Mouse (Mus musculus) intestine, postnatal 0 days (tissue): Measurements from ENCODE around the gene Cdkn1b. TPM values are rescaled to one million over a fixed set of nuclear protein-coding genes. Genes with fewer than 3 reads are reported as not detected.
A peak's percentile ranks its signal among the peaks of the same experiment; 100 is the strongest.

ENCODE experiments used
- ATAC-seq: fragments of 200-750 bp; cut with Nextera tagmentation; 2 replicates; pipeline ENCODE4 v1.8.0; 2017; ENCODE audit warnings: mild to moderate bottlenecking, moderate TSS enrichment, moderate library complexity
- H3K27ac ChIP-seq: fragments of 300-500 bp; sonication (generic); 2 replicates; pipeline ENCODE4 v1.5.1; 2014; ENCODE audit warnings: mild to moderate bottlenecking, low read depth, low read length, moderate library complexity
- H3K27me3 ChIP-seq: fragments of 300-500 bp; sonication (generic); replicated peaks from 2 replicates; pipeline ENCODE4 v1.6.1; 2014; ENCODE audit warnings: low read length, mixed read lengths; ENCODE audit not compliant: control insufficient read depth, insufficient read depth
- H3K36me3 ChIP-seq: fragments of 300-500 bp; sonication (generic); 2 replicates; pipeline ENCODE4 v1.6.1; 2014; ENCODE audit warnings: mild to moderate bottlenecking, moderate library complexity; ENCODE audit not compliant: control insufficient read depth, insufficient read depth
- H3K4me1 ChIP-seq: fragments of 300-500 bp; sonication (generic); replicated peaks from 2 replicates; pipeline ENCODE4 v1.6.1; 2014; ENCODE audit warnings: antibody characterized with exemption, low read length, mixed read lengths; ENCODE audit not compliant: control insufficient read depth, insufficient read depth
- H3K4me2 ChIP-seq: fragments of 300-500 bp; sonication (generic); replicated peaks from 2 replicates; pipeline ENCODE4 v1.6.1; 2014; ENCODE audit warnings: low read depth, mild to moderate bottlenecking, moderate library complexity
- H3K4me3 ChIP-seq: fragments of 300-500 bp; sonication (generic); 2 replicates; pipeline ENCODE4 v1.5.1; 2014; ENCODE audit warnings: low read depth, low read length
- H3K9ac ChIP-seq: fragments of 300-500 bp; sonication (generic); 2 replicates; pipeline ENCODE4 v1.6.1; 2014; ENCODE audit warnings: mild to moderate bottlenecking, low read depth, low read length
- H3K9me3 ChIP-seq: fragments of 300-500 bp; sonication (generic); 2 replicates; pipeline ENCODE4 v1.6.1; 2016; ENCODE audit warnings: mixed run types; ENCODE audit not compliant: control insufficient read depth
- CTCF ChIP-seq: sonication (generic); IDR thresholded peaks from 2 replicates; pipeline ENCODE4 v1.5.1; 2016; ENCODE audit warnings: low read depth, mild to moderate bottlenecking, control low read depth, antibody characterized with exemption, moderate library complexity
- WGBS: fragments of 180-500 bp; shearing (Covaris S2); extraction: QIAGEN DNeasy Blood & Tissue Kit; methylation state at CpG from one replicate; pipeline ENCODE4 v1.1.7; 2014; 5-methylcytosine and 5-hydroxymethylcytosine counted together
- polyA plus RNA-seq: library from polyadenylated mRNA; unstranded; fragments of >200 nt; fragmentation: Nextera tagmentation; extraction: Ambion mirVana; gene quantifications from 2 replicates; pipeline ENCODE4 v1.2.1, GENCODE M21; 2015

Cdkn1b gene
- polyA plus RNA-seq, 1 experiment from 2014 or later, result 14.8 TPM

DNA sequence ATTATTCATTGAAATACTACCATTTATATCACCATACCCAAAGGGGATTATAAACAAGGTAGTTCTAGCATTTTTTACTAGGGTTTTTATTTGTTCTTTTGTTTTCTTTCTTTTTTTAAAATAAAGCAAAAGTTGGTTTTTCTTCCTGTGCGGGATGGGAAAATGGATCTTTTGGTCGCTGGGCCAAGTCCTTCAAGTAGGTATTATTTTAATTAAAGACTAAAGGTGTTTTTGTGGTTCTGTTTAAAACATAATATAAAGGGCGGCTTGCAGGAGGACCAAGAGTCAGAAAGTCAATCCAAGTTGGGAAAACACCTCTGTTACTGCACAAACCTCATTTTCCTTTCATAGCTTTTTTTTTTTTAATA lies 6.1 kb downstream of the Cdkn1b start:
- no peak for ATAC-seq
- Histone ChIP-seq H3K9ac (peak overlapping the region; percentile 76), H3K36me3 (0 out of 2 replicates have a peak, but pooled peaks cover 7% of the 10 kb centered on the region), H3K4me3 (peak overlapping the region; percentile 70), H3K27ac (peak overlapping the region; percentile 95; the same call in 1 of the 2 replicates), H3K4me1 (no peaks in the 10 kb centered on the region), H3K9me3 (no peaks in the 10 kb centered on the region), H3K4me2 (peak overlapping the region; percentile 92), H3K27me3 (no peaks in the 10 kb centered on the region)
- no peak for TF ChIP-seq CTCF
- 54% methylated on average over 3 of the region's 3 CpGs for WGBS

DNA sequence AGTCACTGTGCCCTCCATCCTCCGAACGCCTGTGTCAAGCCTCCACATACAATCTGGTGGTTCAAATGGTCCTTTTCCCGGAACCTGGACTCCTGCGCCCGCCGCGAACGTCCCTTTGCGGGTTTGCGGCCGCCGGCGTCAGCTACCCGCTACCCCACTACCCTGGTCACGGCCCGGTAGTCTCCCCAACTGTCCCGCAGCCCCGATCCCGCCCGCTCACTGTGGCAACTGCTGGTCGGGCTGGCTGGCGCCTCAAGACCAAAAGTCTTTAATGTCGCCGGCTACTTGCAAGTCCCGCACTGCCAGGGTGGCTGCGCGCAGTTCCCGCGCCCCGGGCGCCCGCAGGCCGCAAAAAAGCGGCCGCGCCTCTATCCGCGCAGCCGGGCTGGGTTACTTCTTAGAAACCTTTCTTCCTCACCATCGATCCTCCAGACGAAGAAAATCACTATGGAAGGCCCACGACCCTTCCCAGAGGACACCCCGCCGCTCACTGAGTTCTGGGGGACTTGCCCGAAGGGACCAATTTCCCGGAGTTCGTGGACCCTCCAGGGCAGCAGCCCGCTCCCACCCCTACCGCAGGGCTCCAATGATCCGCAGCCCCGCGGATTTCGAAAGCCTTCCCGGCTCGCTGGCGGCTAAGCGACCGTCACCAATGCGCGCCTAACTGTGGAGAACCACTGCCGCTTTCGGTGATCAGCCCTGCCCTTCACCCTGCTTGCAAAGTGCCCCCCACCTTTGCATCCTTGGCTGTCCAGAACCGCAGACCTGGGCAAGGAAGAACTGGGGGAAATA lies 6.8 kb downstream of the Cdkn1b start:
- ATAC-seq, result peak; percentile 20; the same call in 1 of the 2 replicates
- Histone ChIP-seq H3K4me3 (peak overlapping the region; percentile 70), H3K36me3 (0 out of 2 replicates have a peak, but pooled peaks cover 7% of the 10 kb centered on the region), H3K27ac (peak overlapping the region; percentile 95), H3K4me1 (no peaks in the 10 kb centered on the region), H3K9ac (peak overlapping the region; percentile 76), H3K4me2 (peak overlapping the region; percentile 92), H3K9me3 (no peaks in the 10 kb centered on the region), H3K27me3 (no peaks in the 10 kb centered on the region)
- under 1% methylated on average over 63 of the region's 63 CpGs for WGBS
- TF ChIP-seq CTCF, result no peak

DNA sequence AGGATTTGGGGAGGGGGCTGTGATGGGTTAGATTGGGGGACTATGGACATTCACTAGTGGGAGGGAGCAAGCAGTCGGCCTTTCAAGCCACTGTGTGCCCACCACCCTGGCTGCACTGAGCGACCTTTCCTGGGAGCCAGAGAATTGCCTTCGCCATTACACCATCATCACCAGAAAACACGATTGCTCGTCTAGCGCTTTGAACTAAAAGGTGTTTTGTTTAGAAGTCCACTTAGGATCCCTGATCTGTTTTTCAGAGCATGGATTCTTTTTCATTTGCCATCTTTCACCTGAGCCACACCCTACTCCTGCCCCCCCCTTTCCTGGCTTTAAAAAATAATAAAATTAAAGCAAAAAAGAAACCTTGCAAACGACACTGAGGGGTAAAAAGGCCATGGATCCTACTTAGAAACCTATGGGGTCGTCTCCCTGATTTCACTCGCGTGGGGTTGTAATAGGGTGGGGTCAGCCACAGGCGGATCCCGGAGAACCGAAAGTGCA lies 7.4 kb downstream of the Cdkn1b start:
- Histone ChIP-seq H3K9me3 (no peaks in the 10 kb centered on the region), H3K27ac (peak overlapping the region; percentile 95), H3K4me3 (peak overlapping the region; percentile 70), H3K27me3 (no peaks in the 10 kb centered on the region), H3K4me1 (no peaks in the 10 kb centered on the region), H3K4me2 (peak overlapping the region; percentile 92), H3K9ac (peak overlapping the region; percentile 76), H3K36me3 (0 out of 2 replicates have a peak, but pooled peaks cover 7% of the 10 kb centered on the region)
- ATAC-seq, result peak; percentile 7; the same call in 1 of the 2 replicates
- no peak for TF ChIP-seq CTCF
- WGBS, result 1% methylated on average over 13 of the region's 13 CpGs

DNA sequence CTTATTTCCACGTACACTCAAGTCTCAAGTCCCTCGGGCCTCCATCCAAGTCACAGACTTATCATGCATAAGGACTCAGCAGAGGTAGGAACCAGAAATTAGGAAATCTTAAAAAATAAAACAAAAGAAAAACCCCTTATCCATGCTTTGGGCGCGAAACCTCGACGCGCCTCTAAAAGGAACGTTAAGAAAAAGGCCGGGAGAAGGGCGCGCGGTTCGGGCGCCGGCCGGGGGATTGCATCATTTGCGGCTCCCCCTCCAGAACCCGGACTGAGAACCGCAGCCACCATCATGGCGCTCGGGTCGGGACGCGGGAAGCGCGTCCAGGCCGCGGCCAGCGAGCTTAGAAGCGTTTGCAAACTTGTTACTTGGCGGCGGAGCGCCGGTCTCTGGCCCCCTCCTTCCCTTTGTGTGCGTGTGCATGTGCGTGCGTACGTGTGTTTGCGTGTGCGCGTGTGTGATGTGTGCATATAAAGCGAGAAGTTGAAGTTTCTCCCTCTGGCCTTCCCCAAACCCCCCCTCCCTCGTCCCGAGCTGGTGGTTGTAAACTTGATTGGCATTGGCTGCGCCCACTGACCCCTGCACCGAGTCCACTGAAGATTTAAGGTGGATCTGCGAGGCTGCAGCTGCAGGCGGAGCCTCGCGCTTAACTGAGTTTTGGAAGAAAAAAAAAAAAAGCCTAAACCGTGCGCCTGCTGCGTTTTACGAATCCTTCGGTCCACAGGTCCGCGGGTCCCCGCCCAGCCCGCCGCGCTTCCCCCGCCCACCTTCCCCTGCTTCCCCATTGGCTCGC lies 8.1 kb downstream of the Cdkn1b start:
- H3K9me3 ChIP-seq, result no peaks in the 10 kb centered on the region
- peak; percentile 91 for ATAC-seq
- peak overlapping the region; percentile 92 for H3K4me2 ChIP-seq
- H3K27ac ChIP-seq, result peak overlapping the region; percentile 95
- H3K9ac ChIP-seq, result peak overlapping the region; percentile 76
- 0 out of 2 replicates have a peak, but pooled peaks cover 6% of the 10 kb centered on the region for H3K36me3 ChIP-seq
- no peaks in the 10 kb centered on the region for H3K4me1 ChIP-seq
- under 1% methylated on average over 63 of the region's 63 CpGs for WGBS
- no peaks in the 10 kb centered on the region for H3K27me3 ChIP-seq
- H3K4me3 ChIP-seq, result peak overlapping the region; percentile 70
- no peak for TF ChIP-seq CTCF

DNA sequence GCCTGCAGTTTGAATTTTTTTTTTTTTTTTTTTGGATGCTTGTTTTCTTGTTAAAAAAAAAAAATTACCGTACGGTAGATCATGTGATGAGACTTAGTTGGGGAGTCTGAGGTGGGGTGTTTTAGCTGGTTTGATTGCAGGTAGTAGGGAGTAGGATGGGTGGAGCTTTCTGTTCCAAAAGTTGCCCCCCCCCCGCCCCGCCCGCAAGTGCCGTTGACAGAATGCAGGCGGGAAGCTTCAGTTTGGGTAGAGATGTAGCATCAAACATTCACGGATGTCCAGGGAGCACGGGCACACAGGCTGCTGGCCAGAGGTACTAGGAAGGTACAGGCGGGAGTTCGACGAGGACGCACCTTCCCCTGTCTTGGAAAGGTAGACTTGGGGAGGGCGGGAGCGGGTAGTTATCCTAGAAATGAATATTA lies 8.7 kb downstream of the Cdkn1b start:
- peak overlapping the region; percentile 70 for H3K4me3 ChIP-seq
- H3K27me3 ChIP-seq, result no peaks in the 10 kb centered on the region
- peak overlapping the region; percentile 76; the same call in 1 of the 2 replicates for H3K9ac ChIP-seq
- no peak for TF ChIP-seq CTCF
- no peaks in the 10 kb centered on the region for H3K4me1 ChIP-seq
- H3K27ac ChIP-seq, result peak overlapping the region; percentile 95
- 0 out of 2 replicates have a peak, but pooled peaks cover under 1% of the 10 kb centered on the region for H3K36me3 ChIP-seq
- peak; percentile 21; the same call in 1 of the 2 replicates for ATAC-seq
- H3K4me2 ChIP-seq, result peak overlapping the region; percentile 92
- 1% methylated on average over 15 of the region's 15 CpGs for WGBS
- no peaks in the 10 kb centered on the region for H3K9me3 ChIP-seq

DNA sequence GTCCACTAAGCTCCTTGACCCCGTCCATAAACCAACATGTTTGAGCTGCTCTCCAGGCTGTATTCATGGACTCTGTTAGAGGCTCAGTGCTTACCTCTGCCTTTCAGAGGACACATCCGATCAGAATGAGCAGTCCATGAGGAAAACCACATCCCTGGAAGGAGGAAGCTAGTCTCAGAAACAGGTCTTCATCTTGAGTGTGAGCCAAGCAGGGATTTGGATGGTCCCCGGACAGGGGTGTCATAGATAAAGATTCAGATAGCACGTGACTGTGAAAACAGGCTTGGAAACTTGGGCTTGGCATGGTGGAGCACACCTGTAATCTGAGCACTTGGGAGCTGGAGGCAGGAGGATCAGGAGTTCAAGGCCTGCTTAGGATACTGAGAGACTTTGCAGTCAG lies 9.7 kb downstream of the Cdkn1b start:
- no peak overlapping the region for H3K27ac ChIP-seq

More for the DNA sequence above, 9.7 kb downstream of the Cdkn1b start:
- ATAC-seq, result no peak
- Histone ChIP-seq H3K36me3 (no peaks in the 10 kb centered on the region), H3K4me1 (no peaks in the 10 kb centered on the region), H3K9ac (no peak overlapping the region), H3K4me2 (peak overlapping the region; percentile 92), H3K27me3 (no peaks in the 10 kb centered on the region), H3K9me3 (no peaks in the 10 kb centered on the region), H3K4me3 (no peak overlapping the region)
- TF ChIP-seq CTCF, result no peak
- WGBS, result 28% methylated on average over 4 of the region's 4 CpGs
